Mouse (Mus musculus) olfactory bulb, adult 2 months (tissue): Measurements from ENCODE around the gene Erc2. TPM values are rescaled to one million over a fixed set of nuclear protein-coding genes. Genes with fewer than 3 reads are reported as not detected.

Experiments
- H3K27ac ChIP-seq: fragments of 200-500 bp; 2 replicates; pipeline ENCODE4 v1.5.1; 2012; ENCODE audit warnings: low read depth, low read length; ENCODE audit not compliant: insufficient read depth
- H3K4me1 ChIP-seq: fragments of 200-500 bp; 2 replicates; pipeline ENCODE4 v1.6.1; 2012; ENCODE audit warnings: low read length; ENCODE audit not compliant: control insufficient read depth, insufficient read depth
- H3K4me3 ChIP-seq: fragments of 200-500 bp; 2 replicates; pipeline ENCODE4 v1.5.1; 2012; ENCODE audit warnings: mild to moderate bottlenecking, low read depth, low read length, moderate library complexity; ENCODE audit not compliant: insufficient read depth
- CTCF ChIP-seq: fragments of 200-500 bp; IDR thresholded peaks from 2 replicates; pipeline ENCODE4 v1.5.1; 2012; ENCODE audit warnings: low read depth, mild to moderate bottlenecking, low read length, moderate library complexity; ENCODE audit not compliant: insufficient read depth
- POLR2A ChIP-seq: fragments of 200-500 bp; IDR thresholded peaks from 2 replicates; pipeline ENCODE4 v1.6.1; 2012; ENCODE audit warnings: mild to moderate bottlenecking, low read depth, low read length, moderate library complexity; ENCODE audit not compliant: insufficient read depth
- WGBS: fragments of 180-500 bp; shearing (Covaris S2); methylation state at CpG from one replicate; pipeline ENCODE4 v1.1.7; 2018; 5-methylcytosine and 5-hydroxymethylcytosine counted together
- polyA plus RNA-seq: library from polyadenylated mRNA; stranded (reverse); fragments of >200 nt; gene quantifications from 2 replicates; pipeline ENCODE4 v1.2.4, GENCODE M21; 2012; ENCODE audit warnings: low replicate concordance; ENCODE audit not compliant: missing spikeins, insufficient read depth, insufficient read length

The Erc2 gene
- polyA plus RNA-seq, 1 experiment: not detected

- no peak overlapping the region for H3K4me3 ChIP-seq
- H3K27ac ChIP-seq: no peak overlapping the region
- H3K4me1 ChIP-seq: no peaks in the 10 kb centered on the region
- WGBS: 82% methylated on average over 2 of the region's 2 CpGs
- TF ChIP-seq POLR2A: no peak
- no peak for TF ChIP-seq CTCF
Measured at GRCm38 (mm10) chr14:28143998-28144397, 521.8 kb downstream of the Erc2 start.

GRCm38 (mm10) chr14:28147201-28147600, 525.0 kb downstream of the Erc2 start:
- H3K27ac ChIP-seq: no peak overlapping the region
- 82% methylated on average over 5 of the region's 5 CpGs for WGBS
- H3K4me1 ChIP-seq: no peaks in the 10 kb centered on the region
- TF ChIP-seq CTCF: no peak
- no peak for TF ChIP-seq POLR2A
- H3K4me3 ChIP-seq: no peak overlapping the region

GRCm38 (mm10) chr14:28150942-28151341, 528.7 kb downstream of the Erc2 start:
- no peaks in the 10 kb centered on the region for H3K4me1 ChIP-seq
- TF ChIP-seq CTCF (no peak), POLR2A (no peak)
- 77% methylated on average over 3 of the region's 3 CpGs for WGBS
- H3K27ac ChIP-seq: no peak overlapping the region
- no peak overlapping the region for H3K4me3 ChIP-seq

GRCm38 (mm10) chr14:28155706-28156105, 533.5 kb downstream of the Erc2 start:
- Histone ChIP-seq H3K4me1 (no peaks in the 10 kb centered on the region), H3K4me3 (no peak overlapping the region), H3K27ac (no peak overlapping the region)
- TF ChIP-seq CTCF (no peak), POLR2A (no peak)
- WGBS: 37% methylated on average over 4 of the region's 4 CpGs

GRCm38 (mm10) chr14:28160852-28161251, 538.6 kb downstream of the Erc2 start:
- WGBS: 71% methylated on average over 2 of the region's 2 CpGs
- Histone ChIP-seq H3K4me3 (no peak overlapping the region), H3K4me1 (peaks cover 8% of the 10 kb centered on the region; the same call in 1 of the 2 replicates), H3K27ac (no peak overlapping the region)
- TF ChIP-seq CTCF (no peak), POLR2A (no peak)

GRCm38 (mm10) chr14:28164642-28165408, 542.6 kb downstream of the Erc2 start:
- H3K4me1 ChIP-seq: peaks cover 9% of the 10 kb centered on the region; the same call in 1 of the 2 replicates
- no peak overlapping the region for H3K27ac ChIP-seq
- no peak overlapping the region for H3K4me3 ChIP-seq
- WGBS: 15% methylated on average over 15 of the region's 15 CpGs
- no peak for TF ChIP-seq CTCF
- no peak for TF ChIP-seq POLR2A

- TF ChIP-seq POLR2A: no peak
- no peak for TF ChIP-seq CTCF
- WGBS: 70% methylated on average over 5 of the region's 5 CpGs
- no peak overlapping the region for H3K27ac ChIP-seq
- H3K4me3 ChIP-seq: no peak overlapping the region
- peaks cover 9% of the 10 kb centered on the region; the same call in 1 of the 2 replicates for H3K4me1 ChIP-seq
Measured at GRCm38 (mm10) chr14:28165621-28166211, 543.5 kb downstream of the Erc2 start.

- H3K4me1 ChIP-seq: 0 out of 2 replicates have a peak, but pooled peaks cover 2% of the 10 kb centered on the region
- 83% methylated on average over 4 of the region's 4 CpGs for WGBS
- no peak overlapping the region for H3K27ac ChIP-seq
- TF ChIP-seq POLR2A: no peak
- no peak overlapping the region for H3K4me3 ChIP-seq
Measured at GRCm38 (mm10) chr14:28170711-28171110, 548.5 kb downstream of the Erc2 start.

GRCm38 (mm10) chr14:28171364-28171763, 549.1 kb downstream of the Erc2 start:
- WGBS: 89% methylated on average over 2 of the region's 2 CpGs
- H3K4me1 ChIP-seq: no peaks in the 10 kb centered on the region
- H3K27ac ChIP-seq: no peak overlapping the region
- H3K4me3 ChIP-seq: no peak overlapping the region
- TF ChIP-seq POLR2A (no peak), CTCF (no peak)
